Mouse (Mus musculus) intestine, embryonic 16.5 days (tissue): ENCODE results near the gene Adsl. TPM values are rescaled to one million over a fixed set of nuclear protein-coding genes. Genes with fewer than 3 reads are reported as not detected.
A peak's percentile ranks its signal among the peaks of the same experiment; 100 is the strongest.
"Not testable (repeated sequence)": the region's sequence is repeated elsewhere in the genome, so short reads cannot be mapped to it uniquely, and the experiment has no call there.

Source experiments
- ATAC-seq: fragments of 200-750 bp; cut with Nextera tagmentation; 2 replicates; pipeline ENCODE4 v1.8.0; 2017; ENCODE audit warnings: moderate TSS enrichment, moderate library complexity
- H3K27ac ChIP-seq: fragments of 300-500 bp; sonication (generic); 2 replicates; pipeline ENCODE4 v1.5.1; 2014; ENCODE audit warnings: mild to moderate bottlenecking, low read length
- H3K27me3 ChIP-seq: fragments of 300-500 bp; sonication (generic); replicated peaks from 2 replicates; pipeline ENCODE4 v1.6.1; 2014; ENCODE audit warnings: low read length, control low read depth, mixed read lengths; ENCODE audit not compliant: control insufficient read depth, insufficient read depth
- H3K36me3 ChIP-seq: fragments of 300-500 bp; sonication (generic); 2 replicates; pipeline ENCODE4 v1.6.1; 2014; ENCODE audit warnings: low read length, control low read depth; ENCODE audit not compliant: control insufficient read depth, insufficient read depth
- H3K4me1 ChIP-seq: fragments of 300-500 bp; sonication (generic); 2 replicates; pipeline ENCODE4 v1.6.1; 2014; ENCODE audit warnings: low read length, control low read depth, mixed read lengths; ENCODE audit not compliant: control insufficient read depth, insufficient read depth
- H3K4me2 ChIP-seq: fragments of 300-500 bp; sonication (generic); 2 replicates; pipeline ENCODE4 v1.6.1; 2014; ENCODE audit warnings: low read depth, low read length, control low read depth
- H3K4me3 ChIP-seq: fragments of 300-500 bp; sonication (generic); 2 replicates; pipeline ENCODE4 v1.5.1; 2014; ENCODE audit warnings: mild to moderate bottlenecking, low read length
- H3K9ac ChIP-seq: fragments of 300-500 bp; sonication (generic); 2 replicates; pipeline ENCODE4 v1.6.1; 2014; ENCODE audit warnings: low read depth, low read length
- H3K9me3 ChIP-seq: fragments of 300-500 bp; sonication (generic); 2 replicates; pipeline ENCODE4 v1.6.1; 2016; ENCODE audit warnings: low read length, control low read depth; ENCODE audit not compliant: control insufficient read depth
- WGBS: fragments of 180-500 bp; shearing (Covaris S2); extraction: QIAGEN DNeasy Blood & Tissue Kit; methylation state at CpG from one replicate; pipeline ENCODE4 v1.1.7; 2014; 5-methylcytosine and 5-hydroxymethylcytosine counted together
- polyA plus RNA-seq: library from polyadenylated mRNA; unstranded; fragments of >200 nt; fragmentation: Nextera tagmentation; extraction: Ambion mirVana; gene quantifications from 2 replicates; pipeline ENCODE4 v1.2.1, GENCODE M21; 2015

Gene Adsl
- polyA plus RNA-seq = 143 and 166 TPM in 2 replicates

GRCm38 (mm10) chr15:80948145-80949135 lies at the start of gene Adsl:
TSS of gene Adsl (plus strand) at chr15:80948490.
- H3K27ac ChIP-seq = peak within 1 kb of the TSS; percentile 82
- ATAC-seq = peak; percentile 96
- peaks cover 9% of the 10 kb centered on the region for H3K4me1 ChIP-seq
- WGBS = under 1% methylated on average over 63 of the region's 63 CpGs
- no peaks in the 10 kb centered on the region for H3K27me3 ChIP-seq
- peak within 1 kb of the TSS; percentile 79 for H3K9ac ChIP-seq
- peak within 1 kb of the TSS; percentile 72 for H3K4me3 ChIP-seq
- peak within 1 kb of the TSS; percentile 73 for H3K4me2 ChIP-seq
- no peaks in the 10 kb centered on the region for H3K9me3 ChIP-seq
- H3K36me3 ChIP-seq = 0 out of 2 replicates have a peak, but pooled peaks cover 8% of the 10 kb centered on the region

- H3K4me3 ChIP-seq = no peak overlapping the region
- no peak for ATAC-seq
- H3K4me1 ChIP-seq = no peaks in the 10 kb centered on the region
- WGBS = 73% methylated on average over 2 of the region's 2 CpGs
- H3K9me3 ChIP-seq = no peaks in the 10 kb centered on the region
- H3K9ac ChIP-seq = no peak overlapping the region
- H3K4me2 ChIP-seq = no peak overlapping the region
- no peak overlapping the region for H3K27ac ChIP-seq
- H3K27me3 ChIP-seq = no peaks in the 10 kb centered on the region
- H3K36me3 ChIP-seq = peaks cover 23% of the 10 kb centered on the region
Observed at GRCm38 (mm10) chr15:80899806-80900205, 48.5 kb upstream of the Adsl start.

- H3K4me2 ChIP-seq = no peak overlapping the region
- 91% methylated on average over 6 of the region's 6 CpGs for WGBS
- H3K9me3 ChIP-seq = no peaks in the 10 kb centered on the region
- H3K27me3 ChIP-seq = no peaks in the 10 kb centered on the region
- H3K27ac ChIP-seq = no peak overlapping the region
- no peak overlapping the region for H3K4me3 ChIP-seq
- no peaks in the 10 kb centered on the region for H3K4me1 ChIP-seq
- no peak for ATAC-seq
- no peak overlapping the region for H3K9ac ChIP-seq
- H3K36me3 ChIP-seq = peaks cover 16% of the 10 kb centered on the region
Observed at GRCm38 (mm10) chr15:80901806-80902513, 46.3 kb upstream of the Adsl start.

GRCm38 (mm10) chr15:80904776-80905175 lies 43.5 kb upstream of the Adsl start:
- not testable (repeated sequence) for H3K4me1 ChIP-seq, H3K9ac ChIP-seq, H3K27me3 ChIP-seq, H3K27ac ChIP-seq, H3K4me2 ChIP-seq, H3K9me3 ChIP-seq, ATAC-seq, H3K4me3 ChIP-seq
- 94% methylated on average over 6 of the region's 6 CpGs for WGBS
- peaks cover 16% of the 10 kb centered on the region for H3K36me3 ChIP-seq

- ATAC-seq = no peak
- Histone ChIP-seq H3K4me3 (no peak overlapping the region), H3K9ac (no peak overlapping the region), H3K36me3 (peaks cover 9% of the 10 kb centered on the region; the same call in 1 of the 2 replicates), H3K9me3 (no peaks in the 10 kb centered on the region), H3K4me2 (no peak overlapping the region), H3K27ac (no peak overlapping the region), H3K4me1 (no peaks in the 10 kb centered on the region), H3K27me3 (no peaks in the 10 kb centered on the region)
- 91% methylated on average over 3 of the region's 3 CpGs for WGBS
Observed at GRCm38 (mm10) chr15:80910183-80910582, 38.1 kb upstream of the Adsl start.

- Histone ChIP-seq H3K9ac (no peak overlapping the region), H3K27me3 (no peaks in the 10 kb centered on the region), H3K4me3 (no peak overlapping the region), H3K36me3 (peaks cover 12% of the 10 kb centered on the region; the same call in 1 of the 2 replicates), H3K27ac (no peak overlapping the region), H3K9me3 (no peaks in the 10 kb centered on the region), H3K4me2 (no peak overlapping the region), H3K4me1 (no peaks in the 10 kb centered on the region)
- 79% methylated on average over 4 of the region's 4 CpGs for WGBS
- peak; percentile 79 for ATAC-seq
Observed at GRCm38 (mm10) chr15:80910790-80911531, 37.3 kb upstream of the Adsl start.

- WGBS = 95% methylated on average over 3 of the region's 3 CpGs
- ATAC-seq = no peak
Observed at GRCm38 (mm10) chr15:80912175-80912574, 36.1 kb upstream of the Adsl start.

GRCm38 (mm10) chr15:80913803-80914202 lies 34.5 kb upstream of the Adsl start:
- H3K27ac ChIP-seq = no peak overlapping the region
- 95% methylated on average over 1 of the region's 1 CpGs for WGBS
- no peak overlapping the region for H3K9ac ChIP-seq
- no peaks in the 10 kb centered on the region for H3K27me3 ChIP-seq
- ATAC-seq = no peak
- H3K9me3 ChIP-seq = no peaks in the 10 kb centered on the region
- H3K4me1 ChIP-seq = no peaks in the 10 kb centered on the region
- peaks cover 14% of the 10 kb centered on the region for H3K36me3 ChIP-seq
- no peak overlapping the region for H3K4me2 ChIP-seq
- no peak overlapping the region for H3K4me3 ChIP-seq

More at GRCm38 (mm10) chr15:80912175-80912574, 36.1 kb upstream of the Adsl start:
- no peak overlapping the region for H3K9ac ChIP-seq
- H3K4me2 ChIP-seq = no peak overlapping the region
- no peaks in the 10 kb centered on the region for H3K9me3 ChIP-seq
- H3K27ac ChIP-seq = no peak overlapping the region
- H3K4me3 ChIP-seq = no peak overlapping the region
- peaks cover 14% of the 10 kb centered on the region; the same call in 1 of the 2 replicates for H3K36me3 ChIP-seq
- H3K27me3 ChIP-seq = no peaks in the 10 kb centered on the region
- H3K4me1 ChIP-seq = no peaks in the 10 kb centered on the region

- Histone ChIP-seq H3K36me3 (peaks cover 20% of the 10 kb centered on the region), H3K9me3 (no peaks in the 10 kb centered on the region), H3K27ac (no peak overlapping the region), H3K4me1 (no peaks in the 10 kb centered on the region), H3K4me3 (no peak overlapping the region), H3K9ac (no peak overlapping the region), H3K4me2 (no peak overlapping the region), H3K27me3 (no peaks in the 10 kb centered on the region)
- WGBS = 72% methylated on average over 2 of the region's 2 CpGs
- no peak for ATAC-seq
Observed at GRCm38 (mm10) chr15:80915850-80916249, 32.4 kb upstream of the Adsl start.
